Mouse (Mus musculus): Measurements from ENCODE around the gene Dcaf12. TPM values are rescaled to one million over a fixed set of nuclear protein-coding genes. Genes with fewer than 3 reads are reported as not detected.

The Dcaf12 gene
- total RNA-seq, 2 experiments from 2014 or later: 31.3 to 38.9 TPM

DNA sequence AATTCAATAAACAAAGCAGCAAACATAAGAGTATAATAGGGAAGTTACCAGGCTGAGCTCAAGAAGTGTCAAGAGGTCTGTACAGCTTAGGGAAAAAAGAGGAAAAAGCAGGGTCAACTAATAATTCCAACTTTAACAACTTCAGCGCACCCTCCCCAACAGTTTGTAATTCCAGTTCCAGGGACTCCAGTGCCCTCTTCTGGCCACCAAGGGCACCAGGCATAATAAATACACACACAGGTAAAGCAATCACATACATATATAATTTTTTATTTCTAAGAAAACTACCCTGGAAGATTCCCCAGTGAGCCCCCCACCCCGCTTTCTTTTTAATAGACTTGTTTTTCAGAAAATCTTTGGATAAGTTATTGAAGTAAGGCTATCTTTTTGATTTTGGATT is 69.3 kb downstream of the Dcaf12 start:
- no peak for ATAC-seq (replicated peaks; ENCODE audit: poor library complexity)

Other genes with a start within 250 kb of the Dcaf12 start
- gene Aqp3, start 216.7 kb downstream of the Dcaf12 start, total RNA-seq (2015): not detected in 2 replicates
- not detected in 2 replicates for gene Aqp3, start 216.7 kb downstream of the Dcaf12 start, total RNA-seq (2017)
- 20.3 and 22.8 TPM in 2 replicates for gene Nol6, start 190.4 kb downstream of the Dcaf12 start, total RNA-seq (2015)
- gene Nol6, start 190.4 kb downstream of the Dcaf12 start, total RNA-seq (2017): 20.5 and 22.4 TPM in 2 replicates
- 131 and 149 TPM in 2 replicates for gene Ube2r2, start 179.1 kb downstream of the Dcaf12 start, total RNA-seq (2015)
- gene Ube2r2, start 179.1 kb downstream of the Dcaf12 start, total RNA-seq (2017): 29.9 and 33.4 TPM in 2 replicates
- gene Ubap2, start 39.7 kb downstream of the Dcaf12 start, total RNA-seq (2015): 63.9 and 73.0 TPM in 2 replicates
- gene Ubap2, start 39.7 kb downstream of the Dcaf12 start, total RNA-seq (2017): 21.0 and 22.8 TPM in 2 replicates
- gene Ubap1, start 34.1 kb upstream of the Dcaf12 start, total RNA-seq (2015): 21.1 and 28.6 TPM in 2 replicates
- gene Ubap1, start 34.1 kb upstream of the Dcaf12 start, total RNA-seq (2017): 23.2 and 27.4 TPM in 2 replicates
- 18.7 and 26.8 TPM in 2 replicates for gene Kif24, start 150.0 kb upstream of the Dcaf12 start, total RNA-seq (2015)
- 14.3 and 16.2 TPM in 2 replicates for gene Kif24, start 150.0 kb upstream of the Dcaf12 start, total RNA-seq (2017)
- 28.7 and 29.6 TPM in 2 replicates for gene Nudt2, start 150.3 kb upstream of the Dcaf12 start, total RNA-seq (2015)
- gene Nudt2, start 150.3 kb upstream of the Dcaf12 start, total RNA-seq (2017): 23.3 and 28.1 TPM in 2 replicates
- gene AI464131, start 188.2 kb upstream of the Dcaf12 start, total RNA-seq (2015): not detected in 2 replicates
- 0.12 TPM in 1 of 2 replicates, not detected in the other for gene AI464131, start 188.2 kb upstream of the Dcaf12 start, total RNA-seq (2017)
- gene 1110017D15Rik, start 202.4 kb upstream of the Dcaf12 start, total RNA-seq (2015): not detected in 2 replicates
- gene 1110017D15Rik, start 202.4 kb upstream of the Dcaf12 start, total RNA-seq (2017): not detected in 2 replicates